Mouse (Mus musculus): ENCODE measurements around the gene Ramac. TPM values are rescaled to one million over a fixed set of nuclear protein-coding genes. Genes with fewer than 3 reads are reported as not detected.

Gene Ramac
- total RNA-seq, 2 experiments from 2014 or later = 80.9 to 88.7 TPM

DNA sequence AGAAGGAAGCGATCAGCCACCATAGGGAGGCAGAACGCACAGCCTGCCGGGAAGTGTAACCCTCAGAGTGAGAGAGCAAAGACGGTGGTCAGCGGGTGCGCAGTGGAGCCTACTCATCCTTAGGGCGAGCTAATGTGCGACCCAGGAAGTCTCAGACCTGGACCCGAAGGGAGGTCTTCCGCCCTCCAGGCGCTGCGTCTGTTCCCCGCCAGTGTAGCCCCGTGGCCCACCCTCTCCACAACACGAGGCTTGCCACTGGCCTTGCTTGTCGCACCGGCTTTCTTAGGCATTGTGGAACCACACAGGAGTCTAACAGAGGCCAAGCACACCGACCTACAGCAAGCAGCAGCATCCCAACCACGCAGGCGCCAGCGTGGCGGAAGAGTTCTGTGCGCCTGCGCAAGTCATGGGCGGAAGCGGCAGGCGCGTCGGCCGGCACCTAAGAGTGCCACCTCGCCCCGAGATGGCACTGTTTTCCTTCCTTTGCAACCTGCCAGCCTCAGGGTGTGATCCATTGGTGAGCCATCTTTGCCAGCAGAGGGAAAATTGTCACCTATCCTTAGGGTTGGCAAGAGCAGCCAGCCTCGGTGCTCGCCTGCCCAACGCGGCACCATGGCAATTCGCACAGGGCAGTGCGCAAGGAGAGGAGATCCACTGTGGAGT is 26.5 kb downstream of the Ramac start, which contains the start of gene 3110040N11Rik:
Gene 3110040N11Rik (minus strand): TSS at position 384 of the 663 bp plus-strand sequence.
- peak; percentile 62 for TF ChIP-seq CTCF (IDR thresholded peaks at IDR 0.05)
- Histone ChIP-seq H3K27ac (peak within 1 kb of the TSS; percentile 99), H3K4me3 (peak within 1 kb of the TSS; percentile 83)
- intact Hi-C loops (cut with DNase I) = loop anchor here (1.0 to 10.0 kb wide), 4 partner anchors 39 to 486 kb away; partner anchors contain the start of gene Hdgfl3
- peak; percentile 82 to 86 for DNase-seq (ENCODE audit: extremely low spot score in 1 of 2, low spot score in 2 of 2)

DNA sequence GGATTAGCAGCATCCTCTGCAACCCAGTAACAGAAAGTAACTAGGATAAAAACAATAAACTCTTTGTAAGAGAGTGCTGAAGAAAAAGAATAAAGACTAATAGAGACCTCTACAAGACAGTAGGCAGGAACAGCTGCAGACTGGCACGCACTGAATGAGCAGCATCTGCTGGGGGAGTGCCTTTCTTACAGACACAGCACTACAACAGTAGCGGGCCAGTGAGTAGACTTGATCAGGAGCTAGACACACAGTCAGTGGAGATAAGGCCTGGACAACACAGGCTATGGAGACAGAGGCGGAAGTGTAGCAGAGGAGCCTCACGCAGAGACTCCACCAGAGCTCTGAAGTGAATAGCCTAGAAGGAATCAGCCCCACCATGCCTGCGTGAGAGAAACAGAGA is 43.3 kb downstream of the Ramac start:
- DNase-seq (ENCODE audit: extremely low spot score in 1 of 2, low spot score in 2 of 2) = no peak
- intact Hi-C loops (cut with DNase I) = no loop called here
- TF ChIP-seq CTCF (IDR thresholded peaks at IDR 0.05) = no peak

More for the DNA sequence above, 43.3 kb downstream of the Ramac start:
- Histone ChIP-seq H3K4me3 (no peak overlapping the region), H3K27ac (no peak overlapping the region)

Other genes starting within 250 kb of the Ramac start
- gene Fsd2, start 196.0 kb upstream of the Ramac start, total RNA-seq (2021) = under 1 TPM; 0.25 to 0.26 TPM
- 10 to 100 TPM; 18.6 to 19.1 TPM for gene Whamm, start 191.7 kb upstream of the Ramac start, total RNA-seq (2021)
- gene Homer2, start 55.4 kb upstream of the Ramac start, total RNA-seq (2021) = 10 to 100 TPM; 68.1 to 77.5 TPM
- gene 3110040N11Rik, start 26.6 kb downstream of the Ramac start, total RNA-seq (2021) = 10 to 100 TPM; 25.1 to 25.9 TPM
- gene Btbd1, start 66.5 kb downstream of the Ramac start, total RNA-seq (2021) = 100 to 1,000 TPM; 110 to 111 TPM
- not detected for gene Gm10160, start 92.9 kb downstream of the Ramac start, total RNA-seq (2021)
- 10 to 100 TPM; 30.9 to 33.7 TPM for gene Tm6sf1, start 96.1 kb downstream of the Ramac start, total RNA-seq (2021)
- 10 to 100 TPM; 77.9 to 78.9 TPM for gene Hdgfl3, start 171.5 kb downstream of the Ramac start, total RNA-seq (2021)
- not detected for gene Bnc1, start 229.4 kb downstream of the Ramac start, total RNA-seq (2021)